In the genomic region with DNA sequence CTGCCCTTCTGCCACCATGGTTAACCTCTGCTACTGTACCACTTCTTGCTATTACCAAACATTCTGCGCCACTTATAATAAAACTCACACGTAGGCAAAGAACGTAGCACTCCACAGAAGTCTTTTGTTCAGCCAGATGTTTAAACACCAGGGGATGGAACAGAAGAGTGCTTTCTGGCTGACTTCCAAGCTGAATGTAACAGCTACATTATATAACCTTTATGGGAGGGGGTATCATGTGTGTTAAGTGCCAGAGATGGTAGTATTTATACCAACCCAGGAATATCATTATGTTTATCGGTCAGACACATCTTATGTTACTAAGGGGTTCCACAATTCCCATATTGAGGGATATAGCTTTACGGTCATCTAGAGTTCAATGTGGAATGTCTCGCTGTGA, we compare ENCODE assay signal across 25 mouse cellular contexts.
A peak's percentile ranks its signal among the peaks of the same experiment; 100 is the strongest.
DNase-seq lines count a peak whose midpoint lies in the region; ATAC-seq and TF ChIP-seq lines count a peak whose summit lies in the region.
"Had no signal": no experiment of that assay in that cellular context is flagged by ENCODE, and none has a peak within 500 bp of the region (broad histone marks: within the 10 kb centered on the region; RNA-seq: fewer than 3 reads in every experiment).

No protein-coding gene starts in this region.

- TF ChIP-seq POLR2A in kidney, adult 2 months (IDR thresholded peaks at IDR 0.05; ENCODE audit: low read depth, low read length): no peak

- H3K4me3 ChIP-seq in forebrain, embryonic 14.5 days (ENCODE audit: low read depth, low read length): no peak overlapping the region
- no peak overlapping the region for H3K4me3 ChIP-seq in forebrain, embryonic 12.5 days (replicated peaks)
- no peak overlapping the region for H3K4me3 ChIP-seq in lung, embryonic 14.5 days (ENCODE audit: low read depth, low read length)
- H3K4me3 ChIP-seq in embryonic facial prominence, embryonic 14.5 days (ENCODE audit: low read depth, low read length): no peak overlapping the region
- no peak overlapping the region for H3K4me3 ChIP-seq in limb, embryonic 15.5 days
- H3K4me3 ChIP-seq in kidney, adult 2 months (ENCODE audit: insufficient read depth, low read depth, low read length): no peak overlapping the region
- H3K4me3 ChIP-seq: embryonic facial prominence, embryonic 12.5 days; forebrain, embryonic 10.5 days; gastrocnemius, adult 2 months; heart, adult 2 months; heart, embryonic 12.5 days; lung, embryonic 15.5 days; stomach, embryonic 15.5 days had no signal

- H3K36me3 ChIP-seq in forebrain, embryonic 14.5 days (ENCODE audit: control insufficient read depth, insufficient read depth, low read length): no peaks in the 10 kb centered on the region
- no peaks in the 10 kb centered on the region for H3K36me3 ChIP-seq in forebrain, embryonic 12.5 days (replicated peaks)
- H3K36me3 ChIP-seq in lung, embryonic 14.5 days (ENCODE audit: insufficient read depth): no peaks in the 10 kb centered on the region
- H3K36me3 ChIP-seq in embryonic facial prominence, embryonic 14.5 days (ENCODE audit: control insufficient read depth, insufficient read depth, low read length): no peaks in the 10 kb centered on the region
- H3K36me3 ChIP-seq in limb, embryonic 15.5 days: no peaks in the 10 kb centered on the region
- H3K36me3 ChIP-seq in kidney, adult 2 months (ENCODE audit: control insufficient read depth, insufficient read depth, low read length): no peaks in the 10 kb centered on the region
- H3K36me3 ChIP-seq: embryonic facial prominence, embryonic 12.5 days; forebrain, embryonic 10.5 days; heart, embryonic 12.5 days; lung, embryonic 15.5 days; stomach, embryonic 15.5 days had no signal

- TF ChIP-seq CTCF in lung, embryonic 14.5 days (IDR thresholded peaks at IDR 0.05; ENCODE audit: low read depth): no peak
- TF ChIP-seq CTCF in kidney, adult 2 months (conservative IDR thresholded peaks at IDR 0.05; ENCODE audit: insufficient read depth, insufficient read length, low read depth, low read length): no peak

- ATAC-seq in forebrain, embryonic 14.5 days: peak; percentile 44; the same call in 1 of the 2 replicates
- ATAC-seq in forebrain, embryonic 12.5 days (ENCODE audit: low FRiP score): no peak
- ATAC-seq in lung, embryonic 14.5 days (ENCODE audit: insufficient read depth): no peak
- 0 out of 2 replicates have a peak, but pooled peaks have one; percentile 18 for ATAC-seq in embryonic facial prominence, embryonic 14.5 days (ENCODE audit: low read depth)
- ATAC-seq in limb, embryonic 15.5 days (ENCODE audit: insufficient number of reproducible peaks, low FRiP score, low TSS enrichment, low read depth): peak; percentile 35; the same call in 1 of the 2 replicates
- ATAC-seq: CD4-positive, CD25-positive, alpha-beta regulatory T cell, adult 4 months; intestine, embryonic 16.5 days had no signal

- no peak overlapping the region for H3K27ac ChIP-seq in forebrain, embryonic 14.5 days (ENCODE audit: low read depth, low read length)
- no peak overlapping the region for H3K27ac ChIP-seq in forebrain, embryonic 12.5 days
- no peak overlapping the region for H3K27ac ChIP-seq in lung, embryonic 14.5 days (ENCODE audit: low read depth)
- H3K27ac ChIP-seq in embryonic facial prominence, embryonic 14.5 days (replicated peaks; ENCODE audit: low read depth, low read length): no peak overlapping the region
- H3K27ac ChIP-seq in limb, embryonic 15.5 days: 0 out of 2 replicates have a peak overlapping the region, but pooled peaks have one; percentile 18
- H3K27ac ChIP-seq in kidney, adult 2 months (ENCODE audit: insufficient read depth, low read depth, low read length): no peak overlapping the region
- H3K27ac ChIP-seq: embryonic facial prominence, embryonic 12.5 days; forebrain, embryonic 10.5 days; gastrocnemius, adult 2 months; heart, adult 2 months; liver, embryonic 14.5 days; lung, embryonic 15.5 days; stomach, embryonic 15.5 days had no signal

- WGBS in forebrain, embryonic 14.5 days: 80% methylated on average over 6 of the region's 6 CpGs
- 85% methylated on average over 6 of the region's 6 CpGs for WGBS in forebrain, embryonic 12.5 days
- WGBS in lung, embryonic 14.5 days: 53% methylated on average over 6 of the region's 6 CpGs
- WGBS in embryonic facial prominence, embryonic 14.5 days: 41% methylated on average over 6 of the region's 6 CpGs
- WGBS in limb, embryonic 15.5 days: 43% methylated on average over 6 of the region's 6 CpGs
- 71% methylated on average over 6 of the region's 6 CpGs for WGBS in kidney, adult 2 months

- H3K9ac ChIP-seq in forebrain, embryonic 14.5 days (ENCODE audit: low read length): no peak overlapping the region
- H3K9ac ChIP-seq in forebrain, embryonic 12.5 days: no peak overlapping the region
- H3K9ac ChIP-seq in lung, embryonic 14.5 days: no peak overlapping the region
- H3K9ac ChIP-seq in embryonic facial prominence, embryonic 14.5 days (ENCODE audit: low read depth, low read length): no peak overlapping the region
- no peak overlapping the region for H3K9ac ChIP-seq in limb, embryonic 15.5 days
- H3K9ac ChIP-seq: embryonic facial prominence, embryonic 12.5 days; heart, embryonic 12.5 days; liver, embryonic 14.5 days; lung, embryonic 15.5 days; stomach, embryonic 15.5 days had no signal

- no peaks in the 10 kb centered on the region for H3K4me1 ChIP-seq in forebrain, embryonic 14.5 days (ENCODE audit: control insufficient read depth, insufficient read depth, low read length)
- no peaks in the 10 kb centered on the region for H3K4me1 ChIP-seq in forebrain, embryonic 12.5 days
- no peaks in the 10 kb centered on the region for H3K4me1 ChIP-seq in lung, embryonic 14.5 days (ENCODE audit: insufficient read depth)
- H3K4me1 ChIP-seq in embryonic facial prominence, embryonic 14.5 days (ENCODE audit: control insufficient read depth, insufficient read depth, low read length): peaks cover 8% of the 10 kb centered on the region
- H3K4me1 ChIP-seq in limb, embryonic 15.5 days: peaks cover 4% of the 10 kb centered on the region; the same call in 1 of the 2 replicates
- no peaks in the 10 kb centered on the region for H3K4me1 ChIP-seq in kidney, adult 2 months (ENCODE audit: control insufficient read depth, insufficient read depth, low read length)
- H3K4me1 ChIP-seq: forebrain, embryonic 10.5 days; heart, embryonic 12.5 days; stomach, embryonic 15.5 days had no signal

- DNase-seq in forebrain, embryonic 14.5 days (ENCODE audit: low spot score): no peak
- DNase-seq in lung, embryonic 14.5 days: peak; percentile 33
- DNase-seq in lung, adult 18-20 months: no peak
- peak; percentile 36 for DNase-seq in embryonic facial prominence, embryonic 14.5 days (ENCODE audit: low spot score)
- no peak for DNase-seq in kidney, adult 2 months
- DNase-seq: adrenal gland, postnatal 14 days; cerebellum, adult 11-12 months; gastrocnemius, adult 2 months; gastrocnemius, postnatal 36 days; heart, adult 2 months; kidney, adult 9 months; kidney, postnatal 10 days; liver; thymus, postnatal 14 days had no signal

- H3K4me2 ChIP-seq in forebrain, embryonic 14.5 days (ENCODE audit: low read length): no peak overlapping the region
- no peak overlapping the region for H3K4me2 ChIP-seq in forebrain, embryonic 12.5 days
- no peak overlapping the region for H3K4me2 ChIP-seq in lung, embryonic 14.5 days
- H3K4me2 ChIP-seq in embryonic facial prominence, embryonic 14.5 days (ENCODE audit: low read depth, low read length): no peak overlapping the region
- H3K4me2 ChIP-seq in limb, embryonic 15.5 days: no peak overlapping the region
- H3K4me2 ChIP-seq: embryonic facial prominence, embryonic 12.5 days; heart, embryonic 12.5 days; lung, embryonic 15.5 days; midbrain, embryonic 11.5 days; stomach, embryonic 15.5 days had no signal

- H3K27me3 ChIP-seq in forebrain, embryonic 14.5 days (replicated peaks; ENCODE audit: control insufficient read depth, insufficient read depth, low read length): no peaks in the 10 kb centered on the region
- no peaks in the 10 kb centered on the region for H3K27me3 ChIP-seq in forebrain, embryonic 12.5 days
- H3K27me3 ChIP-seq in lung, embryonic 14.5 days (ENCODE audit: insufficient read depth, low read length): no peaks in the 10 kb centered on the region
- no peaks in the 10 kb centered on the region for H3K27me3 ChIP-seq in embryonic facial prominence, embryonic 14.5 days (replicated peaks; ENCODE audit: control insufficient read depth, insufficient read depth, low read length)
- H3K27me3 ChIP-seq in limb, embryonic 15.5 days: no peaks in the 10 kb centered on the region
- H3K27me3 ChIP-seq in kidney, adult 2 months (replicated peaks; ENCODE audit: control insufficient read depth, insufficient read depth, low read length): no peaks in the 10 kb centered on the region
- H3K27me3 ChIP-seq: embryonic facial prominence, embryonic 12.5 days; heart, embryonic 12.5 days; lung, embryonic 15.5 days; stomach, embryonic 15.5 days had no signal

- H3K9me3 ChIP-seq in forebrain, embryonic 14.5 days (replicated peaks; ENCODE audit: control insufficient read depth, low read length): no peaks in the 10 kb centered on the region
- no peaks in the 10 kb centered on the region for H3K9me3 ChIP-seq in forebrain, embryonic 12.5 days
- H3K9me3 ChIP-seq in lung, embryonic 14.5 days (ENCODE audit: low read depth, low read length): no peaks in the 10 kb centered on the region
- H3K9me3 ChIP-seq in embryonic facial prominence, embryonic 14.5 days (ENCODE audit: control insufficient read depth, low read length): no peaks in the 10 kb centered on the region
- no peaks in the 10 kb centered on the region for H3K9me3 ChIP-seq in limb, embryonic 15.5 days
- H3K9me3 ChIP-seq: embryonic facial prominence, embryonic 12.5 days; forebrain, embryonic 10.5 days; heart, embryonic 12.5 days; lung, embryonic 15.5 days; stomach, embryonic 15.5 days had no signal

Comparison
In these comparisons a context has a peak if more than half of its experiments do, and no peak if none do; other contexts are left out.
1. ATAC-seq: peak in forebrain, embryonic 14.5 days (single experiment), embryonic facial prominence, embryonic 14.5 days (single experiment) and limb, embryonic 15.5 days (single experiment); none in forebrain, embryonic 12.5 days (single experiment) and lung, embryonic 14.5 days (single experiment).
2. DNase-seq: peak in lung, embryonic 14.5 days (single experiment) and embryonic facial prominence, embryonic 14.5 days (single experiment); none in forebrain, embryonic 14.5 days (single experiment), lung, adult 18-20 months (0 of 2) and kidney, adult 2 months (single experiment).